34 mouse cellular contexts compared by ENCODE assay signal in the genomic region with DNA sequence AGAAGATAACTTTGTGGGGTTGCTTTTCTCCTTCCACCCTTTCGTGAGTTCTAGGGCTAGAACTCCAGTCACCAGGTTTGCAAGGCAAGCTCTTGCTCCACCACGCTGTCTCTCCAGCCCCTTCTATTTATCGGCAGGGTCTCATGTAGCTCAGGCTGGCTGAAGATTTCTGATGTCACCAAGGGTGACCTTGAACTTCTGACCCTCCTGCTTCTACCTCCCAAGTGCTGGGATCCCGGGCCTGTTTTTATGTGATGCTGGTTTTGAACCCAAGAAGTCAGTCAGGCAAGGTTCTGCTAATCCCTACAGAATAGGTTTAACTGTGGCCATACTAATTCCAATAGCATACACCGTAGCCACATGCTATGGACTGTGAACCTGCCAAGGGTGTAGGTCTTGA. TPM values are rescaled to one million over a fixed set of nuclear protein-coding genes. Genes with fewer than 3 reads are reported as not detected.
"Had no signal": no experiment of that assay in that cellular context is flagged by ENCODE, and none has a peak within 500 bp of the region (broad histone marks: within the 10 kb centered on the region; RNA-seq: fewer than 3 reads in every experiment).

No protein-coding gene starts in this region.

- ATAC-seq: hindbrain, embryonic 16.5 days; hindbrain, postnatal 0 days; inflammation-experienced regulatory T-cells, adult 6 months; intestine, embryonic 15.5 days; intestine, embryonic 16.5 days had no signal

- H3K9me3 ChIP-seq: heart, embryonic 12.5 days; heart, embryonic 13.5 days; heart, embryonic 15.5 days; hindbrain, embryonic 10.5 days; hindbrain, embryonic 12.5 days; hindbrain, embryonic 13.5 days; hindbrain, embryonic 15.5 days; intestine, embryonic 15.5 days; kidney, embryonic 15.5 days had no signal

- H3K4me1 ChIP-seq: heart, embryonic 12.5 days had no signal

- H3K36me3 ChIP-seq: heart, embryonic 12.5 days; heart, embryonic 13.5 days; heart, embryonic 15.5 days; hindbrain, embryonic 10.5 days; hindbrain, embryonic 12.5 days; hindbrain, embryonic 13.5 days; hindbrain, embryonic 15.5 days; intestine, embryonic 15.5 days; kidney, embryonic 15.5 days had no signal

- H3K27ac ChIP-seq: heart, embryonic 13.5 days; heart, embryonic 15.5 days; hindbrain, embryonic 10.5 days; hindbrain, embryonic 12.5 days; hindbrain, embryonic 13.5 days; hindbrain, embryonic 14.5 days; hindbrain, embryonic 15.5 days; hindbrain, postnatal 0 days; intestine, embryonic 15.5 days; kidney, embryonic 15.5 days; kidney, postnatal 0 days; layer of hippocampus, adult 2 months; left cerebral cortex, adult 2 months had no signal

- DNase-seq: heart, postnatal 10 days; heart, postnatal 14 days; heart, postnatal 36 days; heart, postnatal 4 days; kidney, adult 11 months; kidney, adult 18-20 months; kidney, adult 2 months; kidney, adult 8-10 months; kidney, adult 9 months; kidney, postnatal 10 days; kidney, postnatal 14 days; kidney, postnatal 25 days; kidney, postnatal 36 days; kidney, postnatal 4 days; layer of hippocampus, adult 9-11 months; layer of hippocampus, postnatal 36 days had no signal

- H3K4me2 ChIP-seq: heart, embryonic 11.5 days; heart, embryonic 12.5 days; heart, embryonic 13.5 days; heart, embryonic 15.5 days; hindbrain, embryonic 12.5 days; hindbrain, embryonic 13.5 days; hindbrain, embryonic 14.5 days; hindbrain, embryonic 15.5 days; intestine, embryonic 15.5 days; kidney, embryonic 15.5 days had no signal

- H3K4me3 ChIP-seq: heart, embryonic 12.5 days; heart, embryonic 13.5 days; heart, embryonic 15.5 days; hindbrain, embryonic 10.5 days; hindbrain, embryonic 12.5 days; hindbrain, embryonic 13.5 days; hindbrain, embryonic 15.5 days; intestine, embryonic 15.5 days; kidney, embryonic 15.5 days; layer of hippocampus, adult 2 months; left cerebral cortex, adult 2 months had no signal

- H3K9ac ChIP-seq: heart, embryonic 12.5 days; heart, embryonic 13.5 days; heart, embryonic 15.5 days; hindbrain, embryonic 12.5 days; hindbrain, embryonic 13.5 days; hindbrain, embryonic 14.5 days; hindbrain, embryonic 15.5 days; intestine, embryonic 15.5 days; kidney, embryonic 15.5 days had no signal

- H3K27me3 ChIP-seq: heart, embryonic 12.5 days; heart, embryonic 13.5 days; heart, embryonic 15.5 days; hindbrain, embryonic 12.5 days; hindbrain, embryonic 13.5 days; hindbrain, embryonic 15.5 days; intestine, embryonic 15.5 days; kidney, embryonic 15.5 days had no signal

RNA-seq across cellular contexts. Expression of gene Kazn, which starts 5.4 kb away (rescaled TPM):
- polyA plus RNA-seq: inflammation-experienced regulatory T-cells, adult 6 months had no signal
